Mouse (Mus musculus) thymus, postnatal 14 days (tissue): ENCODE measurements around the gene Vmn2r51.
"Not testable (repeated sequence)": the region's sequence is repeated elsewhere in the genome, so short reads cannot be mapped to it uniquely, and the experiment has no call there.

ENCODE experiments used
- DNase-seq: peaks from one replicate; pipeline ENCODE4 v3.0.0; 2021

Vmn2r51 gene

GRCm38 (mm10) chr7:10105641-10106040, at the start of gene Vmn2r51:
Vmn2r51 (minus strand) TSS chr7:10105741.
- DNase-seq: not testable (repeated sequence)

GRCm38 (mm10) chr7:10053196-10053595, 52.3 kb downstream of the Vmn2r51 start, which contains the start of gene Vmn2r50:
Vmn2r50 (minus strand) TSS chr7:10053296.
- DNase-seq: not testable (repeated sequence)
